Mouse (Mus musculus) limb, embryonic 10.5 days (tissue): ENCODE results near the gene Wasl. TPM values are rescaled to one million over a fixed set of nuclear protein-coding genes. Genes with fewer than 3 reads are reported as not detected.

Experiments
- DNase-seq: peaks from one replicate; pipeline ENCODE4 v3.0.0-alpha.2; 2017; ENCODE audit warnings: low spot score
- H3K27ac ChIP-seq: fragments of 300-500 bp; sonication (generic); 2 replicates; pipeline ENCODE4 v1.5.1; 2016; ENCODE audit warnings: mild to moderate bottlenecking
- H3K27me3 ChIP-seq: fragments of 300-500 bp; sonication (generic); 2 replicates; pipeline ENCODE4 v1.6.1; 2016; ENCODE audit warnings: low read depth, mild to moderate bottlenecking; ENCODE audit not compliant: poor library complexity, severe bottlenecking
- H3K36me3 ChIP-seq: fragments of 300-500 bp; sonication (generic); 2 replicates; pipeline ENCODE4 v1.6.1; 2016; ENCODE audit warnings: mild to moderate bottlenecking, moderate library complexity
- H3K4me1 ChIP-seq: fragments of 300-500 bp; sonication (generic); 2 replicates; pipeline ENCODE4 v1.6.1; 2016
- H3K4me3 ChIP-seq: fragments of 300-500 bp; sonication (generic); 2 replicates; pipeline ENCODE4 v1.5.1; 2016; ENCODE audit warnings: mild to moderate bottlenecking, moderate library complexity
- H3K9me3 ChIP-seq: fragments of 300-500 bp; sonication (generic); replicated peaks from 2 replicates; pipeline ENCODE4 v1.6.1; 2016; ENCODE audit warnings: mild to moderate bottlenecking
- WGBS: fragments of 180-500 bp; shearing (Covaris S2); methylation state at CpG from one replicate; pipeline ENCODE4 v1.1.7; 2016; 5-methylcytosine and 5-hydroxymethylcytosine counted together
- polyA plus RNA-seq: library from polyadenylated mRNA; unstranded; fragments of >200 nt; fragmentation: Nextera tagmentation; extraction: Ambion mirVana; gene quantifications from 2 replicates; pipeline ENCODE4 v1.2.1, GENCODE M21; 2016

The Wasl gene
- polyA plus RNA-seq, 1 experiment from 2014 or later: 59.0 TPM

DNA sequence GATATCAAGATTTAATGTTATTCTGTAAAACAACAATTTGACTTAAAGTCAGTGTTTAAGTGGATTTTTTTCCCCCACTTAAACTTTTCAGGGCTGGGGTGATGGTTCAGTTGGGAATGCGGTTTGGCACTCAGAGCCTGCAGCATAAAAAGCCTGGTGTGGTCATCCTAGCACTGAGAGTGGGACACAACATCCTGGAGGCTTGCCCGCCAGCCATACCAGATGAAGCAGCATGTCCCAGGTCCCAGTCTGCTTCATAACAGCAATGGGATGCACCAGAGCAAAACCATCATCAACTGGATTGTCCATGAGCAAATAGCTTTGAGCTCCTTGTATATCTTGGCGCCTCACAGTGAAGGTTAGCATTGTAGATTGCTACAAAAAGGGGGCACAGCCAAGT is 56.1 kb downstream of the Wasl start:
- H3K27ac ChIP-seq: no peak overlapping the region
- 93% methylated on average over 3 of the region's 3 CpGs for WGBS
- no peaks in the 10 kb centered on the region for H3K4me1 ChIP-seq
- H3K27me3 ChIP-seq: no peaks in the 10 kb centered on the region
- H3K4me3 ChIP-seq: no peak overlapping the region
- H3K36me3 ChIP-seq: peaks cover 13% of the 10 kb centered on the region
- no peak for DNase-seq
- H3K9me3 ChIP-seq: no peaks in the 10 kb centered on the region

DNA sequence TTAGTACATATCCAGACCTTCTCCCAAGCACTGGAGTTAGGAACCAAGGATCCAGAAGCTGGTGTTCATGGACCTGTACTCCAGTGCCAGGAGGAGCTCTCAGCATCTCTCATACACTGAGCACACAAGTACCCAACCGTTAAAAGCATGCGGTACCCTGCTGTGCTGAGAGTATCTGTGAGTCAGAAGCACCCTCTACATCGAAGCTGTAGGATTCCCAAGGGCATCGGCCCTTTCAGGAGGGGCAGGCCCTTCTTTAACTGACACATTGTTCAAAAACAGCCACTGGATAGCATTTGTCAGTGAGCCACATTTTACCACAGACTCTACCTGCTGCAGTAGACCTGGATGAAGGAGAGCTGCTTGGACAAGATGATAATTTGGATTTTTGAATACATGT is 56.7 kb downstream of the Wasl start:
- Histone ChIP-seq H3K4me1 (no peaks in the 10 kb centered on the region), H3K4me3 (no peak overlapping the region), H3K27me3 (no peaks in the 10 kb centered on the region), H3K9me3 (no peaks in the 10 kb centered on the region), H3K27ac (no peak overlapping the region), H3K36me3 (peaks cover 7% of the 10 kb centered on the region)
- DNase-seq: no peak
- 84% methylated on average over 4 of the region's 4 CpGs for WGBS

DNA sequence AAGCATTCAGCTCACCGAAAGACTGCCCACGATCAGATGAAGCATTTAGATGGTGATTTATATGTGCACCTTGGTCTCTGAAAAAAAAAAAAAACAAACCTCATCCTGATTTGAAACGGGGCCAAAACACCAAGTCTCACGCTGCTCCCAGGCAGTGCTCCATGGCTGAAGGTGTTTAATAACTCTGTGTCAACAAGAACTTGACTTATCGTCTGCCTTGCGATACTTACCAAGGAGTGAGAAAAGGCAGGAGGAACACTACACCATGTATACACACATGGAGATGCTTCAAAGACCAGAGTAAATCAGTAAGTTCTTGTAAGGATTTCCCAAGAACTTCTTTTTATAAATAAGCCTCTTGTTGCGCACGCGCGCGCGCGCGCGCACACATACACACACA is 57.3 kb downstream of the Wasl start:
- H3K36me3 ChIP-seq: peaks cover 3% of the 10 kb centered on the region; the same call in 1 of the 2 replicates
- no peak overlapping the region for H3K27ac ChIP-seq
- DNase-seq: no peak
- no peaks in the 10 kb centered on the region for H3K4me1 ChIP-seq
- H3K27me3 ChIP-seq: no peaks in the 10 kb centered on the region
- 90% methylated on average over 15 of the region's 15 CpGs for WGBS
- H3K4me3 ChIP-seq: no peak overlapping the region
- no peaks in the 10 kb centered on the region for H3K9me3 ChIP-seq

DNA sequence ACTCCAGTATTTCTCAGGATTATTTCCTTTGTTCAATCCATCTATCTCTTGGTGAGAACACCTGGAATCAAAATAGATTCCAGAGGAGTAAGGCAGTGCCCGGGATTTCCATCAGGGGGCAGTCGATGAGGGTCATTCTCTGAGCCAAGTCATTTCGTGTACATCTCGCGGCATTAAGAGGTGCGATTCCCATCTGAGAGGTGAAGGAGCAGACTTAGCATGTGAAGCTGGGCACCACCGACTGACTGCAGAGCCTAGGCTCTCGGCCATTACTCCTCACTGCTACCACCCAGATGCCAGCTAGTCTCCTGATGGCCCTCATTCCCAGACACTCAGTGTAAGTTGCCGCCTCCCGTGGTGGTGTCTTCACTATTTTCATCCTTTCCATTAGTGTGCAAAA is 58.3 kb downstream of the Wasl start:
- Histone ChIP-seq H3K27ac (no peak overlapping the region), H3K36me3 (no peaks in the 10 kb centered on the region), H3K27me3 (no peaks in the 10 kb centered on the region), H3K4me3 (no peak overlapping the region), H3K9me3 (no peaks in the 10 kb centered on the region), H3K4me1 (no peaks in the 10 kb centered on the region)
- DNase-seq: no peak
- WGBS: 76% methylated on average over 10 of the region's 10 CpGs

DNA sequence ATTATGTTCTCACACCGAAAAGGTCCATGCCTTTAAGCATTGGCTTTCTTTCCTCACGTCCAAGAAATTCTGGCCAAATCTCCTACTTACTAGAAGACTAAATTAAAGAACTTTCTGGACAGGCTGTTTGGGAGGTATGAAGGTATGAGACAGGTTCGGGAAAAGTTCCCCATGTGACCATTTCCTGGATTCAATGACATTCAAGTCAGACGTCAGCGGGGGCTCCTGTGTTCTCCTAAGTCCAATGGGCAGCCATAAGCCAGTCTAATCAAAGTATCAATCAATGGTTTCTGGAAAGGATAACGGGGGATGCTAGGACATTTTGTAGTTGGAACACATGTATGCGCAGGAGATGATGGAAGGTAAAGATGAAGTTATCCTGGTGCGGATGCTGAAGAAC is 59.2 kb downstream of the Wasl start:
- no peak for DNase-seq
- no peaks in the 10 kb centered on the region for H3K36me3 ChIP-seq
- 94% methylated on average over 8 of the region's 8 CpGs for WGBS
- no peak overlapping the region for H3K27ac ChIP-seq
- H3K4me3 ChIP-seq: no peak overlapping the region
- H3K9me3 ChIP-seq: no peaks in the 10 kb centered on the region
- no peaks in the 10 kb centered on the region for H3K4me1 ChIP-seq
- H3K27me3 ChIP-seq: no peaks in the 10 kb centered on the region

DNA sequence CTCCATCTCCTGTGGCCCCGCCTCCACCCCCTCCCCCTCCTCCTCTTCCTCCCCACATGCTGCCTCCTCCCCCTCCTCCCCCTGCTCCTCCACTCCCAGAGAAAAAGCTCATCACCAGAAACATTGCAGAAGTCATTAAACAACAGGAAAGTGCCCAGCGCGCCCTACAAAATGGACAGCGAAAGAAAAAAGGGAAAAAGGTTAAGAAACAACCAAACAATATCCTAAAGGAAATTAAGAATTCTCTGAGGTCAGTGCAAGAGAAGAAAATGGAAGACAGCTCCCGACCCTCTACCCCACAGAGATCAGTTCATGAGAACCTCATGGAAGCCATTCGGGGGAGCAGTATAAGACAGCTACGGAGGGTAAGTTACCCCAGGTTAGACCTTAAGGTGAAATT is 60.5 kb downstream of the Wasl start:
- H3K9me3 ChIP-seq: no peaks in the 10 kb centered on the region
- DNase-seq: no peak
- 93% methylated on average over 7 of the region's 7 CpGs for WGBS
- no peaks in the 10 kb centered on the region for H3K4me1 ChIP-seq
- H3K27ac ChIP-seq: no peak overlapping the region
- H3K27me3 ChIP-seq: no peaks in the 10 kb centered on the region
- H3K36me3 ChIP-seq: no peaks in the 10 kb centered on the region
- H3K4me3 ChIP-seq: no peak overlapping the region

DNA sequence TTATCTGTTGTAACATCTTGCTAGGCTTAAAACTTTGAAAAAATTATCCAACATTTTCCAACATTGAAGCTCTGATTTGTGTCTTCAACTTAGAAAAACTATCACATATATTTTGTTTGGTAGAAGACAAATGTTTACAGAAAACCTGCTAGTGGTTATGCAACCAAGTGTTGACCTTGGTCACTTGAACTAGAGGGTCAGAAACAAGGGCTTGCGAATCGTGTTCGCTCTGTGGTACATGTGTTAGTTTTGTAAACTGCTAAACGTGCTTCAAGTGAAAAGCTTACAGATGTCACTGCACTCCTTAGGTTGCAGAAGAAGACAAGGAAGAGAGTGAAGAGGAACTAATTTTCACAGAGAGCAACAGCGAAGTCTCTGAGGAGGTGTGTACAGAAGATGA is 61.8 kb downstream of the Wasl start:
- H3K4me1 ChIP-seq: no peaks in the 10 kb centered on the region
- H3K4me3 ChIP-seq: no peak overlapping the region
- H3K36me3 ChIP-seq: no peaks in the 10 kb centered on the region
- no peaks in the 10 kb centered on the region for H3K9me3 ChIP-seq
- WGBS: 96% methylated on average over 5 of the region's 5 CpGs
- no peak overlapping the region for H3K27ac ChIP-seq
- no peaks in the 10 kb centered on the region for H3K27me3 ChIP-seq
- DNase-seq: no peak

DNA sequence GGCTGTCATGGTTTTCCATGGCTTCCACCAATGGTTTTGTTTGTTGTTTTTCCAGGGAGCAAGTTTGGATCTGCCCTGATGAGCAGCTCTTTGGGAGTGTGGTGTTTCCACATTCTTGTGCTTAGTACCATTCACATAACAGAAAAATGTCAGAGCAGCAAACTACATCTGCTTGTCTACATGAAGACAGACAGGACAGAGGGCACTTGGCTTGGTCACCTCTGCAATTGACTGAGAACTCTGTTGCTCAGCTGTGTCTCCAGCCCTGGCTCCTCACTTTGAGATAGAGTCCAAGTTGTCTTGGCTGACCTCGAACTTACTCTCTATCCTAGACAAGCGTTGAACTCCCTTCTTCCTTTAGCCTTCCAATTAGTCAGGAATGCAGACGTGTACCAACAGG is 62.5 kb downstream of the Wasl start:
- no peaks in the 10 kb centered on the region for H3K36me3 ChIP-seq
- H3K4me1 ChIP-seq: no peaks in the 10 kb centered on the region
- no peak overlapping the region for H3K4me3 ChIP-seq
- no peak for DNase-seq
- no peaks in the 10 kb centered on the region for H3K9me3 ChIP-seq
- 74% methylated on average over 3 of the region's 3 CpGs for WGBS
- no peak overlapping the region for H3K27ac ChIP-seq
- H3K27me3 ChIP-seq: no peaks in the 10 kb centered on the region

DNA sequence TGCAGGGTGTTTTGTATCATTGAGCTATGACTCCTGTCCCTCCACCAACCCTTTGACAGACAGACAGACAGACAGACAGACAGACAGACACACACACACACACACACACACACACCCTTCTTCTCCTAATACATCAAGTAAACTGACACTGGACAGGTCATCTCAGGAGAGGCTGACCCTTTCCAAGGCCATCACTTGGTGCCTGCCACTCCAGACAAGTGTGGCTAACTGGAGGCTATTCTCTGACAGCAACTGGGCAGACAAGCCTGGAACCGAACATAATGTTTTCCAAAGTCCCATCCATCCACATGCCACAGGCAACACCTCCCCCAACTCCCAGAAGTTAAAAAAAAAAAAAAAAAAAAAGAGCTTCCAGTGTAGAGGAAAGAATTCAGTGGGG is 63.1 kb downstream of the Wasl start:
- no peak overlapping the region for H3K4me3 ChIP-seq
- no peaks in the 10 kb centered on the region for H3K9me3 ChIP-seq
- H3K36me3 ChIP-seq: no peaks in the 10 kb centered on the region
- 46% methylated on average over 1 of the region's 1 CpGs for WGBS
- no peak for DNase-seq
- H3K27me3 ChIP-seq: no peaks in the 10 kb centered on the region
- no peaks in the 10 kb centered on the region for H3K4me1 ChIP-seq
- no peak overlapping the region for H3K27ac ChIP-seq

DNA sequence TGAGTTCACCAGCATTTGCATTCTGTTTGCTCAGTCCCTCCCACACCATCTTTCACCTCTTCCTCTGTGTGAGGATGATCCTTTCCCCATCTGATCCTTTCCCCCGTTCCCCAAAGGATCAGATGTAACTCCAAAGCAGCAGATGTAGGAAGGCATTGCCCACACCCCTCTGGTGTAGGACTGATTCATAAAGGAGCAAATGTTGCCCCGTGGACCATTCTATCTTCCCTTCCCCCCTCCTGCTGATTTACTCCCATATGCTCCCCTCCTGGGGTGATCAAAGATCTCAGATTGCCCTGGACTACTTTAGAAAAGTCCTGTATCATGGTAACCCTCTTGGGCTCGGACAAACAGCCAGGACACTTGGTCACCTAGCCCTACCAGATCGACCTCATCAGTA is 64.1 kb downstream of the Wasl start:
- DNase-seq: no peak
- WGBS: 56% methylated on average over 4 of the region's 4 CpGs

DNA sequence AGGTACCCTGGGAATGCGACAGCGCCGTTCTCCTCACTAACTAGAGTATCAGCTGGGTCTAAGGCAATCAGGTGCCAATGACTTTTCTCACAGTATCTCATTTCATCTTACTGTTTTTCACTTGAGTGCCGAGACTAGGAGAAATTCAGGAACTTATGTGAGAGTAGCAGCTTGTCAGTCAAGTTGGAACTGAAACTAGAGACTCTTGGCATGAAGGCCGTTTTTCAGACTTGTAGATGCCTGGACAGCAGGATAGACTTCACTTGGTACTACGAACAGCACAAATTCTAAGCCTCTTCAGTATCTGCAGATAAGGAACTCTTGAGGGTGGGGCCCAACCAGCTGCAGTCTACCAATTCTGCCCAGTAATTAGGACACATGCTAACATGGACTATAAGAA is 64.7 kb downstream of the Wasl start:
- Histone ChIP-seq H3K9me3 (no peaks in the 10 kb centered on the region), H3K27ac (no peak overlapping the region), H3K4me1 (no peaks in the 10 kb centered on the region), H3K27me3 (no peaks in the 10 kb centered on the region), H3K4me3 (no peak overlapping the region), H3K36me3 (no peaks in the 10 kb centered on the region)
- 87% methylated on average over 6 of the region's 6 CpGs for WGBS
- DNase-seq: no peak

More for the DNA sequence above, 64.1 kb downstream of the Wasl start:
- Histone ChIP-seq H3K27me3 (no peaks in the 10 kb centered on the region), H3K27ac (no peak overlapping the region), H3K36me3 (no peaks in the 10 kb centered on the region), H3K4me1 (no peaks in the 10 kb centered on the region), H3K9me3 (no peaks in the 10 kb centered on the region), H3K4me3 (no peak overlapping the region)

DNA sequence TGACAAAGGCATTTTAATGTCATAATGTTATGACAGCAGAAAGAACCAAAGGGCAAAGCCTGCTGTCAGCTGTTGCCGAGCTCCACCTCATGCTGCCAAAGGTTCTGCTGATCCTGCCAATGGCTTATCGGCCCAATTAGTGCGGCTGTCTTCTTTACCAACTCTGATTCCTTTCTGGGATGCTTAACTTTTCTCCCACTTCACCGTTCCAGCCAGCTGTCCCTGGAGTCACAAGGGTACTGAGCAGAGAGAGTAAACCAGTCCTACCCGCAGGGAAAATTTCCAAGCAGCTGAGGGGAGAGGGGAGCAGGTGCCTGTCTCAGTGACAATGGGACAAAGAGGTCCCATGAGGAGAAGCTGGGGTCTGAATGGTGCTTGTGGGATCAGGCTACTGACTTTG is 65.2 kb downstream of the Wasl start:
- no peaks in the 10 kb centered on the region for H3K27me3 ChIP-seq
- no peak overlapping the region for H3K4me3 ChIP-seq
- H3K4me1 ChIP-seq: no peaks in the 10 kb centered on the region
- 91% methylated on average over 5 of the region's 5 CpGs for WGBS
- no peaks in the 10 kb centered on the region for H3K9me3 ChIP-seq
- DNase-seq: no peak
- no peaks in the 10 kb centered on the region for H3K36me3 ChIP-seq
- no peak overlapping the region for H3K27ac ChIP-seq

DNA sequence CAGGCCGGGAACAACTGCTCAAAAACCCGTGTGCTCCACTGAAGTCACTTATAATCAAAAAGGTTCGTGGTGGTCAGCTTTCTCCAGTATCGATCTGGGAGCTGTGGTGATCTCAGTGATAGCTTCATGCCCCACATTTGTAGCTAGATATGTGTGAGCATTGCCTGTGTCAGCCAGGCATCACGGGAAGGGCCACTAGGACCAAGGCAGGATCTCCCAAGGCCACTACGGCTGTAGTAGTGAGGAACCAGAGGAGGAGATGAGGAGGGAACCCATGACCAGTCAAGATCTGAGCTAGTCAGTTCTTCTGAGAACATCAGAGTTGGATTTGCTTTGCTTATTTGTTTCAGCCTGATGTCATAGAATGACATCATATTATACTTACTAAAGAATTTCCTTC is 65.6 kb downstream of the Wasl start:
- no peak for DNase-seq
- H3K4me3 ChIP-seq: no peak overlapping the region
- WGBS: 96% methylated on average over 6 of the region's 6 CpGs

DNA sequence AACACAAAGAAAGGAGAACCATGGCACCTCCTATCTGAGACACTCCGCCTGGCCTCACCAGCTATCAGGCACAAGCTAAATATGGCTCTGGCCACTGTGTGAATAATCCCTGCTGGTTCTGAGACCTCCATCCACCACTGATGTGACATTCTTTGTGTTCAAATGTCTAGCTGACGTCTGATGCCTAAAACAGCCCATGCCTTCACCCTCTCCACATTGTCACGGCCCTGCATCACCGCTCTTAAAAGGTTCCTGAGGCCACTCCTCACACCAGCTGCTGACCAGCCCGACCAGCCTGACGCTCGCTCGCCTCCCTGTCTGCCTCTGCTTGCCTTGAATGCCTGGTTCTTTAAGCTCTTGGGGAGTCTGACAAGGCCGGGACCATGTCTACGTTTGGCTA is 67.3 kb downstream of the Wasl start, which contains the start of gene Lmod2:
Gene Lmod2 (plus strand): TSS at position 263 of the 400 bp plus-strand sequence.
- H3K4me3 ChIP-seq: no peak within 1 kb of the TSS
- no peaks in the 10 kb centered on the region for H3K9me3 ChIP-seq
- no peaks in the 10 kb centered on the region for H3K4me1 ChIP-seq
- WGBS: 80% methylated on average over 10 of the region's 10 CpGs
- H3K27me3 ChIP-seq: no peaks in the 10 kb centered on the region
- H3K36me3 ChIP-seq: no peaks in the 10 kb centered on the region
- H3K27ac ChIP-seq: no peak within 1 kb of the TSS
- no peak for DNase-seq

More for the DNA sequence above, 65.6 kb downstream of the Wasl start:
- no peak overlapping the region for H3K27ac ChIP-seq
- H3K36me3 ChIP-seq: no peaks in the 10 kb centered on the region
- no peaks in the 10 kb centered on the region for H3K4me1 ChIP-seq
- no peaks in the 10 kb centered on the region for H3K27me3 ChIP-seq
- no peaks in the 10 kb centered on the region for H3K9me3 ChIP-seq
